Mouse (Mus musculus): ENCODE measurements around the gene Tle2.

DNA sequence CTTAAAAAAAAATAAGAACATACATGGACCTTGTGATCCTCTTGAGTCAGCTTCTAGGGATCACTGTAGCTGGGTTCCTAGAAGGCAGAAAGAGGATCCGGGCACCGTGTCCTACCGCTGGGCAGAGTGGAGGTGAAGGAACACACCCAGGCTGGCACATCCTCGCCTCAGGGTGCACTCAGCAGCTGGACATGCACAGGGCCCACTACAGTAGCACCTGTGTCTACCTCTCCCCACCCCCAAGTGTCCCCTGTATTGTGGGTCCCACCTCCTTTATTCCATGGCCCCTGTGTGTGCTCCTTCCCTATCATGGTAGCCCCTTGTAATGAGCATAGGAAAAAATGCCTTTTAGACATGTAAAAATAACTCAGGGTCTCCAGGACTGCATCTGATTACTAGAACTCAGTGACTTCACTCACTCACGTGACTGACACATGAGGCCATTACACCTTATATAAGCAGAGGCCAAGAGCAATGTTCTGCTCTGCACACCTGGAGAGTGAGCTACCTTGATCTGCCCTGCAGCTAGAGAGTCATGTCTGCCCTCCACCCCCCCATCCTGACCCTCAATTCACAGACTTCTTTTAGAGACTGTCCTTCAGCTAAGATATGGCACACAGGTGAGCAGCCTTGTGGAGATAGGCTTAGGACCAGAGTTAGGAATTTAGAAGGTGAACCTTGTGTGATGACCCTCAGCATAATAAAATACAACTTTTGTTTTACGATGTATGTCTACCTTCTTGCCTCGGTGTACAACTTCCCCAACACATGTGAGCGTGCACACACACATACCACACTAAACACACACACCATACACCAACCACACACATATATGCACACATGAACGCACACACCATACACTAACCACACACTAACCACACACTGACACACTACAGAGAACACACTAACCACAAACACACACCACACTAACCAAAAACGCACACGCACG, 29.9 kb downstream of the Tle2 start:
- no peak for TF ChIP-seq CTCF (conservative IDR thresholded peaks at IDR 0.05; ENCODE audit: low read length)
- TF ChIP-seq POU5F1 (IDR thresholded peaks at IDR 0.05; ENCODE audit: borderline replicate concordance, low read length) = no peak
- TF ChIP-seq NANOG (IDR thresholded peaks at IDR 0.05; ENCODE audit: borderline replicate concordance, low read length) = no peak

Measured in E14TG2a.4 (cell line).